Mouse (Mus musculus): ENCODE data around the gene Nova2.

The Nova2 gene

DNA sequence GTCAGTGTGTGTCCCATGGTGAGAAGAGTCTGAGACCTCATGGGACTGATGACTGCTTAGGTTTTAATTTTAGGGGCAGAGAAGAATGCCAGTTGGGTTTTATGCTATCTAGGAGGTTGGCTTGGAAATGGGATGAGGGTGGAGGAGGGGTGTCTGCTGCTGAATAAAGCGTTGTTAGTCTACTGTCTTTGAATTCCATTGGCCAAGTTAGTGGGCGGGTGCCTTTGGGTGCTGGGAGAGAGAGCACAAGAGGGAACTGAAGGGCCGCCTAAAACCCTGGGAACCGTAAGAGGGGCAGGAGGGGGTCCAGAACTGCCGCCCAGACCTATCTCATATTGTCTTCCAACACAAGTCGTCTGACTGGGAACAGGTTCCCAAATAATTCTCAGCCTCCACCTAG lies 63.1 kb downstream of the Nova2 start:
- DNase-seq = no peak

DNA sequence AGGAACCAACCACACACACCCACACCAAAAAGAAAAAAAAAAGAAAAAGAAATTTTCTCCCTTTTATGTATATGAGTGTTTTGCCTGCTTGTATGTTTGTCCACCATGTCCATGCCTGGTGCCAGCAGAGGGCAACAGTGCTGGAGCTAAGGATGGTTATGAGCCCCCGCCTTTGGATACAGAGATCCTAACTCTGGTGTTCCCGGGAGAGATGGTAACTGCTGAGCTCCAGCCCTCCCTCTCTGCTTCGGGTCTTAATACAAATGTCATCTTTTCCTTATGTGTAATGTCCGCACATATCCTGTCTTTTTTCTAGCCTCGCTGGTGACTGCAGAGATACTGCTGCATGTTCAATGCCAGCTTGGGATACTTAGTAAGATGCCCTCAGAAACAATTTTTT lies 64.3 kb downstream of the Nova2 start:
- DNase-seq = no peak

- DNase-seq = peak; percentile 98
Measured at GRCm38 (mm10) chr7:18990601-18991295, 65.1 kb downstream of the Nova2 start, which contains the start of gene Mypop. TSS of gene Mypop (plus strand) at chr7:18991245.

DNA sequence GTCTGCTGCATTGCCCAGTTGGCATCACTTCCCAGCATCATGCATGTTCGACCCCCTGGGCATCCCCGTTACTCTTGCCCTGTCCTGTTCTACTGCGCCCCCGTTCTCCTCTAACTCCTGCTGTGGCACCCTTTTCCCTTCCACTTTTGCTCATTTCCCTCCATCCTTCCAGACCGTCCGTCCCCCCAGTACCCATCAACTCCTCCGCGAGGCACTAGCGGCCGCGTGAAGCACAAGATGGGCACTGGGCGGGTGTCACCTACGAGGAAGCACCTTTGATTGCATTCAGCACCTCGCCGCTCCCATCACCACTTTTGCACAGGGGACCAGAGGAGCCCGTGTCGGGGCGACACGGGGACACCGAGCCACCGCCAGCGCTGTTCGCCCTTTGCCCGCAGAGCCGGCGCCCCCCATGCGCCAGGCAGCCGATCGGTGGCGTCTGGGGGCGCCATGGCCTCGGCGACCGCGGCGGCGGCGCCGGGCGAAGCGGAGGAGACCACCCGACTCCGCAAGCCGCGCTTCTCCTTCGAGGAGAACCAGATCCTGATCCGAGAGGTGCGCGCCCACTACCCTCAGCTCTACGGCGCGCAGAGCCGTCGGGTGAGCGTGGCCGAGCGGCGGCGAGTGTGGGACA lies 66.1 kb downstream of the Nova2 start:
- DNase-seq = peak; percentile 37

GRCm38 (mm10) chr7:18992294-18992675 lies 66.6 kb downstream of the Nova2 start:
- no peak for DNase-seq

DNA sequence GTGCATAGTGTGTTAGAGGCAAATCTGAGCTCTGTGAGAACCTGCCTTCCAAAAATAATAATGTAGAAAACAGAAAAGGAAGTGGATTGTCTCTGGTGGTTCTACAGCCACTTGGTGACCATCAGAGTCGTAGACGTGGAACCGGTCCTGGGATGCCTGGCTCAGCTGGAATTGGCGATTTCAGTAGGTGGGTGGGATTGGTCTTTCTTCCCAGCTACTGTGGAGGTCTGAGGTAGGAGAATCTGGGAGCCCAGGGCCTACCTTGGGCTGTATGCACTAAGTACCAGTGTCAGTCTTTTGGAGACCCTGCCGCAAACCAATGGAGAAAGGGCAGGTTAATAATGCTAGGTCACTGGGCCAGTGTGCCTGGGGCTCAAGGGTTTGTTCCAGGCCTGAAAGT lies 67.3 kb downstream of the Nova2 start:
- DNase-seq = no peak

- no peak for DNase-seq
Measured at GRCm38 (mm10) chr7:18998835-18999234, 73.1 kb downstream of the Nova2 start.

DNA sequence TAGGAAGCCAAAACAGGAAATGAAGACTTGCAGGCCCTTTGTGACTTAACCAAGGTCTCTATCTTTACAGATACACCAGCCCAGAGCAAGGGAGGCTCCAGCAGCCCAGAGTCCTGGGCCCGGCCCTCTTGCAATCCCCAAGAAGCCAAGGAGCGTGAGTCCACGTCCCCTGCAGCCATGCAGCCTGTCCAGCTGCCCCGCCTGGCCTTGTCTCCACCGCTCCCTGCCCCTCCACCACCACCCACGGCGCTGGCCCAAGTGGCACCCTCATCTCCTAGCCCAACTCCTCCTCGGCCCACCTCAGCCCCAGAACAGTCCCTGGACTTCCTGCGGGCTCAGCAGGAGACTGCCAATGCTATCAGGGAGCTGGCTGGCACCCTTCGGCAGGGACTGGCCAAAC lies 74.7 kb downstream of the Nova2 start:
- peak; percentile 48 for DNase-seq

DNA sequence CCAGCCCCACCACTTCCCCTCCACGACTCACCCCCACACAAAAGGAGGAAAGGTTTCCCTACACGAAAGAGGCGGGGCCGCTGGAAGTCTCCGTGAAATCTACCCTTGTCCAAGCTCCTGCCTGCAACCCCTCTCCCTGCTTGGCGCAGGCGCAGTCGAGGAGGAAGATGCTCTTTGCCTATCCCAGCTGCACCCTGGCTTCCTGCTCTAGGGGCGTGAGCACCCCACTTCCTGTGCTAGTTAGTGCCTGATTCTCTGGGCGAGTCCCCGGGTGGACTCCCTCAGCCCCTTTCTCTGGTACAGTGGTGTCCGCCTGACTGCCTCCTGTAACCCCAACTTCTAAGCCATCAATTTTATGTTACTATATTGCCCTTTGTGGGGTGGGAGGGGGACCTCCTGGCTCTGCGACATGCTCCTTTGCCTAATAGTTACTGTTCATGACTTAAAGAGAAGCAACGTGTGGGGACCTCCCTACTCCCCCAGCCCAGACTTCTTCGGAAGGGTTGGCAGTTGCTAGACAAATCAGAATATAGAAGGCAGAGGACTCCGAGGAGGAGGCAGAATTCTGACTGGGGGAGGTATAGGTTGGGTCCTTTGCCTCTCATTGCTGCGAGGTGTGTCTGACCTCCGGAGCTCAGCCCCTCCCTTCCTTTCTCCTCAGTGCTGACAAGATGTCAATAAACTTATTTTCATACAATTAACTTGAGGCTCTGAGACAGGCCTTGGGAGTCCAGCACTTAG lies 75.5 kb downstream of the Nova2 start:
- DNase-seq = peak; percentile 94

- DNase-seq = no peak
Measured at GRCm38 (mm10) chr7:19001807-19002085, 76.1 kb downstream of the Nova2 start.

DNA sequence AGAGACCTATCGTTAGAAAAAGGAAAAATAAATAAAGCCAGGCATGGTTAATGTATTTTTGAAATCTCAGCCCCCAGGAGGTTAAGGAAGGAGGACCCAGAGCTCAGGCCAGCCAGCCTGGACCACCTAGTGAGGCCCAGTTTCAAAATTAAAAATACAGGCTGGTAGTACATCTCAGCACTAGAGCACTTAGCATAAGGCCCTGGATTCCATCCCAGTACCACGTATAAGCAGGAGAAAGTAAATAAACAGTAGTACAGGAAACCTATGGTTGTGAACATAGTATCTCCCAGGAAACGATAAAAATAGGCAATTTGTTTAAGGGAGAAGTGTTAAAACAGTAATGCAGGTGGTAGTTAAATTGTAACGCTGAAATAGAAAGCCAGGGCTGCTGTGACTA lies 76.4 kb downstream of the Nova2 start:
- DNase-seq = no peak

DNA sequence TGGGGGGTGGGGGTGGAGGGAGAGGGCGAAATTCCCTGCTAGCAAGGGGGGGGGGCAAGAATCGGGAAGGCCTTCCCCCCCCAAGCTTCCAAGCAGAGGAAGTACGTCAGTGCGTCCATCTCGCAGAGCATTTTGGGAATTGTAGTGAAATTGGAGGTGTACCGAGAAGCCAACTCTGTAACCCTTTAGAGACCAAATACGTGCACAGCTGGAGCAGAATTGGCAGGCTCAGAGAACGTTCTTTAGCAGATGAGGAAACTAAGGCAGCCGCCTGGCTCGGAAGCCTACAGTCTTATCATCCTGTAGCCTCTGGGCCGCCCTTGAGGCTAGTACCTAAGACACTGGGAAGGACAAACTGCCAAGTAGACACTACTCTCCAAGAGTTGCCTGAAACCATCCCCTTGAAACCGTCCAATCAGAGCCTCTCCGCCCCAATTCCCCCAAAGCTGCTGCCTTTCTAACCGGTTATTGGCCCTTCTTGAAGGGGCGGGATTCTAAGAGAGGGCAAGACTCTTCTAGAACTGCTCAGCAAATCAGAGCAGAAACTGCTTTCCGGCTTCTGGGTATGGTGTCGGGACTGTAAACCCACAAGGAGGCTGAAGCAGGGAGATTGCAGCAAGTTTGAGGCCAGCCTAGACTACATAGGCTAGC lies 77.3 kb downstream of the Nova2 start:
- DNase-seq = peak; percentile 75

- peak; percentile 93 for DNase-seq
Measured at GRCm38 (mm10) chr7:19003902-19004630, 78.4 kb downstream of the Nova2 start, which contains the start of gene Irf2bp1. TSS of gene Irf2bp1 (plus strand) at chr7:19004044.

GRCm38 (mm10) chr7:19004631-19005079 lies 79.0 kb downstream of the Nova2 start:
- no peak for DNase-seq

DNA sequence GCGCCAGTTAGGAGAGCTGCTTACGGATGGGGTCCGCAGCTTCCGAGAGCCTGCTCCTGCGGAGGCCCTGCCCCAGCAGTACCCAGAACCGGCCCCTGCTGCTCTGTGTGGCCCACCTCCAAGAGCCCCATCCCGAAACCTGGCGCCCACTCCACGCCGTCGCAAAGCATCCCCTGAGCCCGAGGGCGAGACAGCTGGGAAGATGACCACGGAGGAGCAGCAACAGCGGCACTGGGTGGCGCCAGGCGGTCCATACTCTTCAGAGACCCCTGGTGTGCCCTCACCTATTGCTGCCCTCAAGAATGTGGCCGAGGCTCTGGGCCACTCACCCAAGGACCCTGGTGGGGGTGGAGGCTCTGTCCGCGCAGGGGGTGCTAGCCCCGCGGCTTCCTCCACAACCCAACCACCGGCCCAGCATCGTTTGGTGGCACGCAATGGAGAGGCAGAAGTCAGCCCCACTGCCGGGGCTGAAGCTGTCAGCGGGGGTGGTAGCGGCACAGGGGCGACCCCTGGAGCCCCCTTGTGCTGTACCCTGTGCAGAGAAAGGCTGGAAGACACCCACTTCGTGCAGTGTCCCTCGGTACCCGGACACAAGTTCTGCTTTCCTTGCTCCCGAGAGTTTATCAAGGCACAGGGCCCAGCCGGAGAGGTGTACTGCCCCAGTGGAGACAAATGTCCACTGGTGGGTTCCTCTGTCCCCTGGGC lies 79.9 kb downstream of the Nova2 start:
- no peak for DNase-seq

DNA sequence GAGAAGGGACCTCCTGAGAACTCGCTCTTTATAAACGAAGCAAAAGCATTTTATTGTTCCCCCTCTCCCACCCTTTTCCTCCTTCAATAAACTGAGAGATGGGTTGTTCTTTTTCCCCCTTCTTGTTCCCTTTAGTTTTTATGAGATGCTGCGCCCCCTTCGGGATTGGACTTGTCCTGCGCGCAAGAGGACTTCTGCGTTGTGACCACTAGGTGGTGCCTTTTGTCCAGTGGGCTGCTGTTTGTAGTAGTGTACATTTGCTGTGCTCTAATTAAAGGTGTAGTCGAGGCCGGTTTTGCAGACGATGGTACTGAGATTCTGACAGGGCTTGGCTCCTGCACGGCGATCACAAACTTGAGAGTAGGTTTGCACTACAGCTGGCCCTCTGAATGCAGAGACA lies 80.8 kb downstream of the Nova2 start:
- peak; percentile 79 for DNase-seq

DNA sequence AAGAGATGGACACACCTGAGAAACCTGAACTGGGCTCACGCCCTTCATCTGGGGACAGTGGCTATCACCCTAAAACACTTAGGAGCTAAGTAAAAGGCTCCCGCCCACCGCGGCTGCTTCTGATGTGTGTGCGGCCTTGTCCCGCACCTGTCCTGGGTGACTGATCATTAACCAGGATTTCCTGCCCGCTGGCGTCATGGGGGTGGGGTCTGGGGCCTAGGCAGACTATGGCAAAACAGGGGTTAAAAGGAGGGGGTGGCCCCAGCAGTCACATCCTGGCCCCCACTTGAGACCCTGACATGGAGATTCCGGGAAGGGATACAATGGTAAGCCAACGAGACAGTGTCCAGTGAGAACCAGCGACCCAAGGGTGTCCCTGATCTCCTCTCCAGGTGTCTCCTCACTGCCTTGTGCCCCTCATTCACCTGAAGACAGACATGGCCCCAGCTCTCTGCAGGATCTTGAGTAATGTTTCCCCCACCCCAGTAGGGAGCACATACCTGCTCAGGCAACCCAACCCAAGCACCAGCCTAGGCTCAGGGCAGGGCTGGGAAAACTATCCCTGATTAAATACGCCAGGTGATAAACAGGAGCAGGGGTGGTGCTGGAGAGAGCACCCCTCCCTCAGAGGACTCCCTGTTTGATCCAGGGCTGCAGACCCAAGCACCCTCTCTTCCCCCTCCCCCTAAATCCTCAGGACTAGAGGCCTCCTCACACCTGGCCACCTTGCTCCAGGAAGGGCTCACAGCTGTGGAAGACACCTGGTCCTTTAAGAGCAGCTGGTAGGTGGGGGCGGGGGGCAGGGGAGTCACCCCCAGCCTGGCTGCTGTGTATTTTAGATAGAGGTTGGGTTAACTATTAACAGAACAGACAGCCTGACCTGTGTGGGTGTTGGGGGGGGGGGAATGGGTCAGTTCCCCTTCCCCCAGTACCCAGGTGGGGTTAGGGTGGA lies 81.6 kb downstream of the Nova2 start:
- no peak for DNase-seq

- no peak for DNase-seq
Measured at GRCm38 (mm10) chr7:19010581-19010980, 84.9 kb downstream of the Nova2 start.

DNA sequence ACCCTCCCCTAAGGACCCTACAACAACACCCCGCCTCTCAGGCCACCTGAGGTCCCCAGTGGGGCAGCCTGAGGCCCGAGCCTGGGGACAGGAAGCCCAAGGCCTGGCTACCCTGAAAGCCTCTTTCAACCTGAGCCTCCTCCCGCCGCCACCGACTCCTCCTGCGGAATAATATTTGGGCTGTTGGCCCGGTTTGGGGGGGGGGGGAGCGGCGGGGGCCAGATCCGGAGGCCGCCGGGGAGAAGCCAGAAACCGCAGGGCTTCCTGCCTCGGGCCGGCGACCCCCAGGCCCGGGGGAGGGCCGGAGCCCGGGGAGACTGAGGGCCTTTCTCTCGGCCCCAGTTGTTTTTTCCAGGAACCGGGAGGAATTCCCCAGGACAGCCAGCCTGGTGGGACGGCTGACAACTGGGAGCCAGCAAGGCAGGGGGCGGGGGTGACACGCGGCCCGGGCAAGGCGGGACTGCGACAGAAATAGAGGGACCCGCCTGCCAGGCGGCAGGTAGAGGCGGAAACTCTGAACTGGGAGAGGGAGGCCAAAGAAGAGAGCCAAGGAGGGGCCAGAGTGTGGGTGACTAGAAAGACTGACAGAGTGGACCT lies 86.4 kb downstream of the Nova2 start:
- DNase-seq = peak; percentile 25

DNA sequence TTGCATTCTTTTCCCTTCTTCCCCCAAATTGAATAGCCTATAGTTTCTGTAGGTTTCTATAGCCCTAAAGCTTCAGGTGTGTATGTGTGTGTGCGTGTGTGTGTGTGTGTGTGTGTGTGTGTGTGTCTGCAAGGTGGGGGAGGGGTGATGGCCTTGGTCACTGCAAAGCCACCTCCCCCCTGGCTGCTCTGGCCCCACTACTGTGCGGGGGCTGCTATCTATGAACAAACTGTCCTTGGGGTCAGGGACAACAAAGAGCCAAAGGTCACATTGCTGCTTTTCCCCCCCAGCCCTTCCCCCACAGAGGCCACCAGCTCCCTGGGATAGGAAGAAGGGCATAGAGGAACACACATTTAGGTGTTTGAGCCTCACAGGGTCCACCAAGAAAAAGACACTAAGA lies 87.2 kb downstream of the Nova2 start:
- DNase-seq = no peak

DNA sequence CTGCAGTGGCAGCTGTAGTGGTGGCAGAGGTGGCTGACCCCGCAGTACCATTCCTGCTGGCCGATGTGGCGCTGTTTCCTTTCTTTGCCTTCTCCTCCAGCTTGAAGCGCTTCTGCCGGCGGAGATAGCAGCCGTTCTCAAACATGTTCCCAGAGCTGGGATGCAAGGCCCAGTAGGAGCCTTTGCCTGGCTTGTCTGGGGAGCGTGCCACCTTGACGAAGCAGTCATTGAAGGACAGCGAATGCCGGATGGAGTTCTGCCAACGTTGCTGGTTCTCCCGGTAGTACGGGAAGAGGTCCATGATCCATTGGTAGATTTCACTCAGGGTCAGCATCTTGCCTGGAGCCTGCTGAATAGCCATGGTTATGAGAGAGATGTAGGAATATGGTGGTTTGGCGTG lies 88.8 kb downstream of the Nova2 start:
- DNase-seq = no peak

Data from thymus, postnatal 25 days (tissue).